Mouse (Mus musculus) thymus, adult 2 months (tissue): ENCODE data around the gene Klf15. TPM values are rescaled to one million over a fixed set of nuclear protein-coding genes. Genes with fewer than 3 reads are reported as not detected.

ENCODE experiments used
- DNase-seq: peaks from one replicate; pipeline ENCODE4 v3.0.0; 2021
- H3K27ac ChIP-seq: fragments of 200-500 bp; 2 replicates; pipeline ENCODE4 v1.5.1; 2012; ENCODE audit warnings: low read length, control low read depth; ENCODE audit not compliant: control insufficient read depth, insufficient read depth
- H3K27me3 ChIP-seq: fragments of 200-500 bp; 2 replicates; pipeline ENCODE4 v1.6.1; 2012; ENCODE audit warnings: mild to moderate bottlenecking, low read length, moderate library complexity, mixed read lengths; ENCODE audit not compliant: control insufficient read depth, insufficient read depth
- H3K36me3 ChIP-seq: fragments of 200-500 bp; 2 replicates; pipeline ENCODE4 v1.6.1; 2012; ENCODE audit warnings: mild to moderate bottlenecking, low read length, moderate library complexity; ENCODE audit not compliant: control insufficient read depth, insufficient read depth
- H3K4me1 ChIP-seq: fragments of 200-500 bp; replicated peaks from 2 replicates; pipeline ENCODE4 v1.6.1; 2012; ENCODE audit warnings: low read length; ENCODE audit not compliant: control insufficient read depth, insufficient read depth
- H3K4me3 ChIP-seq: fragments of 200-500 bp; 2 replicates; pipeline ENCODE4 v1.5.1; 2012; ENCODE audit warnings: mild to moderate bottlenecking, low read length, control low read depth, moderate library complexity; ENCODE audit not compliant: control insufficient read depth, insufficient read depth
- CTCF ChIP-seq: fragments of 200-500 bp; IDR thresholded peaks from 2 replicates; pipeline ENCODE4 v1.5.1; 2012; ENCODE audit warnings: mild to moderate bottlenecking, control low read depth, low read length, moderate library complexity, borderline replicate concordance; ENCODE audit not compliant: control insufficient read depth, poor library complexity, insufficient read depth; ENCODE audit errors: extremely low read depth
- POLR2A ChIP-seq: fragments of 200-500 bp; IDR thresholded peaks from 2 replicates; pipeline ENCODE4 v1.6.1; 2012; ENCODE audit warnings: mild to moderate bottlenecking, low read length, control low read depth, moderate library complexity; ENCODE audit not compliant: control insufficient read depth, poor library complexity, insufficient read depth; ENCODE audit errors: extremely low read depth
- WGBS: fragments of 180-500 bp; shearing (Covaris S2); methylation state at CpG from one replicate; pipeline ENCODE4 v1.1.7; 2018; 5-methylcytosine and 5-hydroxymethylcytosine counted together
- polyA plus RNA-seq: library from polyadenylated mRNA; depleted of rRNA; stranded (reverse); fragments of >200 nt; gene quantifications from 2 replicates; pipeline ENCODE4 v1.2.3, GENCODE M21; 2012

The Klf15 gene
- polyA plus RNA-seq, 1 experiment = 23.8 TPM

GRCm38 (mm10) chr6:90461771-90462170, 605 bp upstream of the Klf15 start:
- Histone ChIP-seq H3K4me1 (0 out of 2 replicates have a peak, but pooled peaks cover 6% of the 10 kb centered on the region), H3K4me3 (no peak overlapping the region), H3K27ac (no peak overlapping the region), H3K36me3 (no peaks in the 10 kb centered on the region), H3K27me3 (no peaks in the 10 kb centered on the region; the same call in 1 of the 2 replicates)
- 49% methylated on average over 12 of the region's 12 CpGs for WGBS
- no peak for TF ChIP-seq CTCF
- no peak for TF ChIP-seq POLR2A
- DNase-seq = no peak

GRCm38 (mm10) chr6:90462841-90463227, 458 bp downstream of the Klf15 start:
- DNase-seq = no peak
- peak overlapping the region; percentile 15 for H3K4me3 ChIP-seq
- H3K27me3 ChIP-seq = no peaks in the 10 kb centered on the region; the same call in 1 of the 2 replicates
- no peaks in the 10 kb centered on the region for H3K36me3 ChIP-seq
- WGBS = 3% methylated on average over 38 of the region's 38 CpGs
- no peak for TF ChIP-seq CTCF
- TF ChIP-seq POLR2A = no peak
- no peak overlapping the region for H3K27ac ChIP-seq
- 0 out of 2 replicates have a peak, but pooled peaks cover 6% of the 10 kb centered on the region for H3K4me1 ChIP-seq

GRCm38 (mm10) chr6:90463228-90463862, 969 bp downstream of the Klf15 start:
- Histone ChIP-seq H3K36me3 (no peaks in the 10 kb centered on the region), H3K27ac (no peak overlapping the region), H3K4me1 (0 out of 2 replicates have a peak, but pooled peaks cover 6% of the 10 kb centered on the region), H3K27me3 (no peaks in the 10 kb centered on the region; the same call in 1 of the 2 replicates), H3K4me3 (peak overlapping the region; percentile 15)
- 5% methylated on average over 31 of the region's 31 CpGs for WGBS
- no peak for DNase-seq
- TF ChIP-seq CTCF (no peak), POLR2A (no peak)

- no peak for TF ChIP-seq CTCF
- no peak for TF ChIP-seq POLR2A
- H3K27me3 ChIP-seq = no peaks in the 10 kb centered on the region; the same call in 1 of the 2 replicates
- 0 out of 2 replicates have a peak, but pooled peaks cover 6% of the 10 kb centered on the region for H3K4me1 ChIP-seq
- H3K4me3 ChIP-seq = no peak overlapping the region
- H3K27ac ChIP-seq = no peak overlapping the region
- 71% methylated on average over 7 of the region's 7 CpGs for WGBS
- no peaks in the 10 kb centered on the region for H3K36me3 ChIP-seq
- no peak for DNase-seq
Measured at GRCm38 (mm10) chr6:90463890-90464421, 1.6 kb downstream of the Klf15 start.

- no peak overlapping the region for H3K27ac ChIP-seq
- 0 out of 2 replicates have a peak, but pooled peaks cover 6% of the 10 kb centered on the region for H3K4me1 ChIP-seq
- no peak overlapping the region for H3K4me3 ChIP-seq
- TF ChIP-seq CTCF = no peak
- TF ChIP-seq POLR2A = no peak
- WGBS = 94% methylated on average over 11 of the region's 11 CpGs
- H3K36me3 ChIP-seq = no peaks in the 10 kb centered on the region
- H3K27me3 ChIP-seq = no peaks in the 10 kb centered on the region; the same call in 1 of the 2 replicates
- no peak for DNase-seq
Measured at GRCm38 (mm10) chr6:90465028-90465640, 2.8 kb downstream of the Klf15 start.

GRCm38 (mm10) chr6:90466079-90466478, 3.7 kb downstream of the Klf15 start:
- TF ChIP-seq CTCF (no peak), POLR2A (no peak)
- Histone ChIP-seq H3K27ac (no peak overlapping the region), H3K4me3 (no peak overlapping the region)

More at GRCm38 (mm10) chr6:90466079-90466478, 3.7 kb downstream of the Klf15 start:
- no peaks in the 10 kb centered on the region for H3K36me3 ChIP-seq
- H3K27me3 ChIP-seq = no peaks in the 10 kb centered on the region; the same call in 1 of the 2 replicates
- DNase-seq = no peak
- 95% methylated on average over 10 of the region's 10 CpGs for WGBS
- H3K4me1 ChIP-seq = 0 out of 2 replicates have a peak, but pooled peaks cover 6% of the 10 kb centered on the region
